Mouse (Mus musculus): Measurements from ENCODE around the gene Sgce. TPM values are rescaled to one million over a fixed set of nuclear protein-coding genes. Genes with fewer than 3 reads are reported as not detected.

Sgce gene
- total and polyA plus RNA-seq, 3 experiments, result not detected

DNA sequence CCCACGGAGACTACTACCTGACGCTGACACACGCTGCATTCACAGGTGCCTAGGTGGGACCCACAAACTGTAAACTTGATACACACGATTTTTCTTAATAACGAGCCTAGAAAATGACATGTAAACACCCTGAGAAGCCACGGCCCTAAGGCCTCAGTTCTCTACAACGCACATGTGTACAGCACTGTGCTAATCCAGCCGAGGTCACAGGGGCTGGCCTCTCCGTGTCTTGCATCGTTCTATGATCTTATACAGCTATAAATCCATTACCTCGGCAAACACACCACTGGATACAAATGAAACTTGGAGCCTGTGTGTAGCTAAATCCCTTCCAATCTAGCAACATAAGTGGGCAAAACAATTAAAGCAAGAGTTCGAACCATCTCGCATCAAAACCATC lies 24.3 kb downstream of the Sgce start:
- TF ChIP-seq NELFE (IDR thresholded peaks at IDR 0.05; ENCODE audit: low read depth, low read length) (no peak), RCOR1 (IDR thresholded peaks at IDR 0.05; ENCODE audit: low read depth, low read length) (no peak), TAL1 (IDR thresholded peaks at IDR 0.05; ENCODE audit: low read length) (no peak), GABPA (IDR thresholded peaks at IDR 0.05; ENCODE audit: low read depth, low read length) (no peak), USF1 (IDR thresholded peaks at IDR 0.05; ENCODE audit: low read depth, low read length) (no peak), POLR2AphosphoS2 (IDR thresholded peaks at IDR 0.05; ENCODE audit: low read length) (no peak), CHD2 (IDR thresholded peaks at IDR 0.05; ENCODE audit: low read length) (no peak), ZKSCAN1 (IDR thresholded peaks at IDR 0.05; ENCODE audit: low read depth, low read length) (no peak), JUND (IDR thresholded peaks at IDR 0.05; ENCODE audit: low read depth, low read length) (no peak), MYC (IDR thresholded peaks at IDR 0.05; ENCODE audit: low read depth, low read length) (no peak), MEF2A (IDR thresholded peaks at IDR 0.05; ENCODE audit: extremely low read depth, insufficient replicate concordance, low read depth, low read length, poor library complexity, severe bottlenecking) (no peak), CTCF (IDR thresholded peaks at IDR 0.05 in 2 of 3, conservative IDR thresholded peaks at IDR 0.05 in 1 of 3; ENCODE audit: control insufficient read depth in 1 of 3, insufficient read depth in 1 of 3, low read depth in 2 of 3, low read length in 3 of 3, poor library complexity in 1 of 3, severe bottlenecking in 1 of 3) (no peak), KAT2A (conservative IDR thresholded peaks at IDR 0.05; ENCODE audit: low read depth, low read length) (no peak)
- Histone ChIP-seq H3K27me3 (ENCODE audit: control insufficient read depth in 1 of 2, insufficient read depth in 2 of 2, low read length in 2 of 2) (peaks cover 0 to 2% of the 10 kb centered on the region in 2 experiments; a peak in 3 of 4 replicates), H3K27ac (ENCODE audit: control insufficient read depth, low read depth, low read length) (no peak overlapping the region)

GRCm38 (mm10) chr6:4722142-4722541 lies 24.9 kb downstream of the Sgce start:
- no peaks in the 10 kb centered on the region for H3K4me1 ChIP-seq (ENCODE audit: control insufficient read depth in 1 of 2, insufficient read depth in 2 of 2, low read length in 2 of 2)
- no peak for DNase-seq (ENCODE audit: low read depth, low spot score)
- no peak for TF ChIP-seq UBTF (IDR thresholded peaks at IDR 0.05; ENCODE audit: borderline replicate concordance, insufficient read depth, low read depth, low read length)
- no peak for TF ChIP-seq TBP (IDR thresholded peaks at IDR 0.05; ENCODE audit: low read depth, low read length)
- TF ChIP-seq MYB (IDR thresholded peaks at IDR 0.05; ENCODE audit: low read depth, low read length), result no peak
- TF ChIP-seq MEF2A (IDR thresholded peaks at IDR 0.05; ENCODE audit: extremely low read depth, insufficient replicate concordance, low read depth, low read length, poor library complexity, severe bottlenecking), result no peak

More for the DNA sequence above, 24.3 kb downstream of the Sgce start:
- no peak for DNase-seq (ENCODE audit: low read depth, low spot score)
- Histone ChIP-seq H3K4me1 (ENCODE audit: control insufficient read depth in 1 of 2, insufficient read depth in 2 of 2, low read length in 2 of 2) (no peaks in the 10 kb centered on the region), H3K9me3 (replicated peaks; ENCODE audit: insufficient read depth, low read length) (no peaks in the 10 kb centered on the region), H3K9ac (ENCODE audit: control insufficient read depth, low read depth, low read length, poor library complexity, severe bottlenecking) (no peak overlapping the region), H3K36me3 (ENCODE audit: control insufficient read depth in 1 of 2, insufficient read depth in 2 of 2, low read length in 2 of 2) (no peaks in the 10 kb centered on the region), H3K79me2 (ENCODE audit: control insufficient read depth, insufficient read depth, low read length, poor library complexity) (no peaks in the 10 kb centered on the region), H3K4me3 (ENCODE audit: control insufficient read depth in 1 of 2, insufficient read depth in 1 of 2, low read depth in 2 of 2, low read length in 2 of 2) (no peak overlapping the region)

More at GRCm38 (mm10) chr6:4722142-4722541, 24.9 kb downstream of the Sgce start:
- Histone ChIP-seq H3K27me3 (ENCODE audit: control insufficient read depth in 1 of 2, insufficient read depth in 2 of 2, low read length in 2 of 2) (peaks cover 0 to 2% of the 10 kb centered on the region in 2 experiments; a peak in 3 of 4 replicates), H3K4me3 (ENCODE audit: control insufficient read depth in 1 of 2, insufficient read depth in 1 of 2, low read depth in 2 of 2, low read length in 2 of 2) (no peak overlapping the region), H3K27ac (ENCODE audit: control insufficient read depth, low read depth, low read length) (no peak overlapping the region), H3K79me2 (ENCODE audit: control insufficient read depth, insufficient read depth, low read length, poor library complexity) (no peaks in the 10 kb centered on the region), H3K36me3 (ENCODE audit: control insufficient read depth in 1 of 2, insufficient read depth in 2 of 2, low read length in 2 of 2) (no peaks in the 10 kb centered on the region), H3K9me3 (replicated peaks; ENCODE audit: insufficient read depth, low read length) (no peaks in the 10 kb centered on the region), H3K9ac (ENCODE audit: control insufficient read depth, low read depth, low read length, poor library complexity, severe bottlenecking) (no peak overlapping the region)

Data from MEL (cell line).